In genomic region chr1:167942037-167942470, GRCm38 (mm10) we compare ENCODE assay signal across 10 mouse cellular contexts.
DNase-seq lines count a peak whose midpoint lies in the region; TF ChIP-seq lines count a peak whose summit lies in the region.
"Had no signal": no experiment of that assay in that cellular context is flagged by ENCODE, and none has a peak within 500 bp of the region (broad histone marks: within the 10 kb centered on the region; RNA-seq: fewer than 3 reads in every experiment).

No protein-coding gene starts in this region.

- TF ChIP-seq CTCF in cortical plate, adult 2 months (IDR thresholded peaks at IDR 0.05; ENCODE audit: extremely low read depth, insufficient read depth, low read length): peak; percentile 58; the same call in 1 of the 2 replicates
- TF ChIP-seq CTCF in thymus, adult 2 months (IDR thresholded peaks at IDR 0.05; ENCODE audit: borderline replicate concordance, control insufficient read depth, extremely low read depth, insufficient read depth, low read length, poor library complexity): no peak

- no peaks in the 10 kb centered on the region for H3K36me3 ChIP-seq in thymus, adult 2 months (ENCODE audit: control insufficient read depth, insufficient read depth, low read length)
- H3K36me3 ChIP-seq: limb, embryonic 13.5 days had no signal

- H3K4me3 ChIP-seq in cortical plate, adult 2 months (ENCODE audit: insufficient read depth, low read length): 0 out of 2 replicates have a peak overlapping the region, but pooled peaks have one; percentile 6
- no peak overlapping the region for H3K4me3 ChIP-seq in thymus, adult 2 months (ENCODE audit: control insufficient read depth, insufficient read depth, low read length)
- H3K4me3 ChIP-seq: erythroblast, embryonic 14.5 days; limb, embryonic 13.5 days had no signal

- DNase-seq in adrenal gland, adult (ENCODE audit: inconsistent age in 2 of 2, low spot score in 1 of 2): peak; percentile 19 to 77
- no peak for DNase-seq in adrenal gland, adult 8-10 months
- DNase-seq in kidney, postnatal 10 days: peak; percentile 20
- DNase-seq in kidney, adult 11 months: no peak
- peak; percentile 28 for DNase-seq in lung, postnatal 25 days (ENCODE audit: low spot score)
- DNase-seq in thymus, postnatal 0 days (ENCODE audit: low spot score): no peak
- no peak for DNase-seq in thymus, adult 2 months

- peaks cover 1% of the 10 kb centered on the region; the same call in 1 of the 2 replicates for H3K4me1 ChIP-seq in cortical plate, adult 2 months (ENCODE audit: control insufficient read depth, insufficient read depth, low read length)
- no peaks in the 10 kb centered on the region for H3K4me1 ChIP-seq in thymus, adult 2 months (replicated peaks; ENCODE audit: control insufficient read depth, insufficient read depth, low read length)

- no peak for TF ChIP-seq POLR2A in cortical plate, adult 2 months (IDR thresholded peaks at IDR 0.05; ENCODE audit: extremely low read depth, insufficient read depth, low read length)
- no peak for TF ChIP-seq POLR2A in thymus, adult 2 months (IDR thresholded peaks at IDR 0.05; ENCODE audit: control insufficient read depth, extremely low read depth, insufficient read depth, low read length, poor library complexity)

- WGBS in thymus, adult 2 months: 59% methylated on average over 8 of the region's 8 CpGs

- no peaks in the 10 kb centered on the region for H3K27me3 ChIP-seq in thymus, adult 2 months (ENCODE audit: control insufficient read depth, insufficient read depth, low read length)
- H3K27me3 ChIP-seq: limb, embryonic 13.5 days had no signal

- no peak overlapping the region for H3K27ac ChIP-seq in cortical plate, adult 2 months (ENCODE audit: insufficient read depth, low read length)
- no peak overlapping the region for H3K27ac ChIP-seq in thymus, adult 2 months (ENCODE audit: control insufficient read depth, insufficient read depth, low read length)
- H3K27ac ChIP-seq: limb, embryonic 13.5 days had no signal

Comparison
In these comparisons a context has a peak if more than half of its experiments do, and no peak if none do; other contexts are left out.
1. DNase-seq: peak in adrenal gland, adult (2 of 2), kidney, postnatal 10 days (single experiment) and lung, postnatal 25 days (single experiment); none in adrenal gland, adult 8-10 months (single experiment), kidney, adult 11 months (single experiment), thymus, postnatal 0 days (single experiment) and thymus, adult 2 months (single experiment).